Mouse (Mus musculus) cerebellum, adult 8-10 months (tissue): ENCODE measurements around the gene Nyap2.
"Not testable (repeated sequence)": the region's sequence is repeated elsewhere in the genome, so short reads cannot be mapped to it uniquely, and the experiment has no call there.

Source experiments
- DNase-seq: peaks from one replicate; pipeline ENCODE4 v3.0.0; 2022

The Nyap2 gene

DNA sequence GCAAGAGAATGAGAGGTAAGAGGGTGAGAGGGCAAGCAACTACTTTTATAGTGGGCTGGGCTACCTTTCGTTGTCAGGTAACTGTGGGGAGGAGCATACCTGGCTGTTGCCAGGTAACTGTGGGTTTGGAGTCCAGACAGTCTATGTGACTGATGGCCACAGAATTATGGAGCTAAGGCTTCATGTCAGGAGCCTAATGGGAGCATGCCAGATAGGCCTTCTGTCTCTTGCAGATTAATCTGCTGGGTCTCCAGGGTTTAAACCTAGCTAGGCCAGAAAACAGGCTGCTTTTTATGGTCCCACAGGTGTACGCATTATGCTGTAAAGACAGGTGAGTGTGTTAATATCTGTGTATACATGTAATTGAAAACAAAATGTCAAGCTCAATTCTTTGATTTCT lies 132.8 kb downstream of the Nyap2 start:
- no peak for DNase-seq

DNA sequence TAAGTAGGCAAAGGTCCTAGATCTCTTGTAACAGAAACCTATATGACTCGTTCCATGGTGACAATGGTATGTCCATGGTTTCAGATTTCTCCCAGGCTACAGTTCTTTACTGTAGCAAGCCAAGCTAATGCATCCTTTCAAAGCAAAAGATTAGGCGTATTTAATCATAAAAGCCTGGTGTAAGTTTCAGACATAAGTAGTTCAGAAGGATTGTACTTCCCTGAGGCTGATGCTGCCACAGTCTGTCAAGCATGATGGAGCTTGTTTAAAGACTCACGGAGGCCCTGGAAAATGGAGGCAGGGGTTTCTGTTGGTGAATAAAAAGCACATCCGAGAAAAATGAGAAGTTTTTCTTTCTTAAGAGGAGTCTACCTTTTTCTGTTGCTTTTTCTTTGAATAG lies 134.7 kb downstream of the Nyap2 start:
- DNase-seq = no peak

- no peak for DNase-seq
Observed at GRCm38 (mm10) chr1:81219790-81220189, 143.0 kb downstream of the Nyap2 start.

- no peak for DNase-seq
Observed at GRCm38 (mm10) chr1:81231759-81232406, 155.1 kb downstream of the Nyap2 start.

DNA sequence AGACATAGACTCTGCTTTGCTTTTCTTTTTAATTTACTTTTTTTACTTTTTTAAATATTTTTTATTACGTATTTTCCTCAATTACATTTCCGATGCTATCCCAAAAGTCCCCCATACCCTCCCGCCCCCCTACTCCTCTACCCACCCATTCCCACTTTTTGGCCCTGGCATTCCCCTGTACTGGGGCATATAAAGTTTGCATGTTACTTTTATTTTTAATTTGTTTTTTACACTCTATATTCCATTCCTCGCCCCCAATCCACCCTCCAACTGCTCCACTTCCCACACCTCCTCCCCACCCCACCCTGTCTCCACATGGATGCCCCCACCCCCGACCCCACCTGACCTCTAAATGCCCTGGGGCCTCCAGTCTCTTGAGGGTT lies 155.6 kb downstream of the Nyap2 start:
- not testable (repeated sequence) for DNase-seq

DNA sequence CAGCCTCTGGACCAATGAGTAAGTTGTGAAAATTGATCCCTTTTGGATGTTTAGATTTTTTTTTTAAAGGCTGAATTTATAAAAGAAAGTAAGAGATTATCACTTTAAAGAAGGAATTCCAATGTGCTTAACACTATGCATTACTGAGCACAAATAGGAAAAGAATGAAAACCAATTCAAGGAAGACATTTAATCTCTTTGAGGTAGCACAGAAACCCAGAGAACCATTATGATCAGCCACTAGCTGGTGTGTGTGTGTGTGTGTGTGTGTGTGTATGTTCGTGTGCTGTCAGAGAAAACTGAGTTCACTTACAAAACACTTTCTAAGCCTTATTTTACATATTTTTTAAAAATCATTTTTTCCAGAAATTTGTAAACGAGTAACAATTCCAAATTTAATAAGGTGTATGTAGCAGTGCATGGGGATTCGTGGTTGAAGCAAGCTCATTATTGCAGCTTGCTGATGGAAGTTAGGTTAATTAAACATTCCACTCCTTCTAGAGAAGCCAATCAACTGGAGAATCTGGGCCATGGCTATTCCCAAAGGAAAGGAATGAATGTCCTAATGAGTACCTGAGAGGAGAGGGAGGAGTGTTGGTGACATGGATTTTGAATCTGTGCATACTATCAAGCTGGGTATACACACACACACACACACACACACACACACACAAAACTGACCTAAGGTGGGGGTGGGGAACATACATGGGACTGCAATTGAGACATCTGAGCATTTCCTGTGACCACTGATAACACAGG lies 171.9 kb downstream of the Nyap2 start:
- DNase-seq = no peak

- no peak for DNase-seq
Observed at GRCm38 (mm10) chr1:81250068-81250467, 173.3 kb downstream of the Nyap2 start.

GRCm38 (mm10) chr1:81266441-81266840 lies 189.7 kb downstream of the Nyap2 start:
- no peak for DNase-seq

DNA sequence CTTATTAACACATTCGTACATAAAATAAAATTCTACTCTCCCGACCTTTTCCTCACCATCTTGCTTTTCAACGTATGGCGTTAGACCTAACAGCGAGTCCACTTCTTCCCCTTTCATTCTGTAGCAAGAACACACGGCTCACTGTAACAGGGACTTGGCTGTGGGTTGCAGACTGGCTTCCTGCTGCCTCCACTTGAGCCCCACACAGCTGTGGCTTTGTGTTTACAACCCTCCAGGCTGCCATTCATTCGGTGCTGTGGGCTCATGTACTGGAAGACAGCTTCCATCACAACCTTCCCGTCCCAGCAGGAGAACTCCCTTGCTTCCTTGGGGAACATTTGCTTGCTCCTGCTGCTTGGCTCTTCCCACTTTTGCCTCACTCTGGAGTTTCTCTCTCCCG lies 204.2 kb downstream of the Nyap2 start:
- DNase-seq = no peak

GRCm38 (mm10) chr1:81285633-81286032 lies 208.9 kb downstream of the Nyap2 start:
- no peak for DNase-seq

DNA sequence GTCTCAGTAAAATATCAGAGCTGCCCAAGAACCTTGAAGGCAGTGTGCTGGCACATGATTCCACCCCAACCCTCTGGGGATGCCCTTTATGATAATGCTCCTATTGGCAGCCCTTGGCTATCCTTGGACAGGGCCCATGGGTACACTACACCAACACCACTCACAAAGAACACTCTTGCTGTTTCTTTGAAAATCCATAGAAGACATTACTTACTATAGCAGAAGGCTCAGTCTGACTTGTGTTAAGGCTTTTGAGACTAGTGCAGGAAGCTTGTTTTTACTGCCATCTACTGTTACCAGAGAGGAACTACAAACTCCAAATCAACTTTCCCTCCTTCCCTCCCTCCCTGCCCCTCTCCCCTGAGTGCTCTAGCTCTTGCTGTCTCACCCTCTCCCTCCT lies 210.3 kb downstream of the Nyap2 start:
- peak; percentile 19 for DNase-seq

DNA sequence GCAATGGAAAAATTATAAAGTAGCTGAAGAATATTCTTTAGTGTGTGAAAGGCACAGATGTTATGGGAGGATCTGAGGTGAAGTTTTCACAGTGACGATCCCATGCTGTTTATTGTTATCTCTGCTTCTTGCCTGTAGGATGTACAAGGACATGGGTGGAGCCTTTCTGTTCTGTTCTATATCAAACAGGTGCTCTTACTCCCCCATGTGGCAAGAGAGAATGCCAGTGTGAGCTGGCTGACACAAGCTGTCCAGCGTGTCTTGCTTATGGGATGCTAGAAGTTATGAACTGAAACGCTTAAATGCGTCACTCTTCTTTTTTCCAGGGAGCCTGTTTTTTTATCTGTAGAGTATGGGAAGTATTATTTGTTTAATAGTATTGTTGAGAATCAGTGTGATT lies 224.0 kb downstream of the Nyap2 start:
- peak; percentile 16 for DNase-seq

DNA sequence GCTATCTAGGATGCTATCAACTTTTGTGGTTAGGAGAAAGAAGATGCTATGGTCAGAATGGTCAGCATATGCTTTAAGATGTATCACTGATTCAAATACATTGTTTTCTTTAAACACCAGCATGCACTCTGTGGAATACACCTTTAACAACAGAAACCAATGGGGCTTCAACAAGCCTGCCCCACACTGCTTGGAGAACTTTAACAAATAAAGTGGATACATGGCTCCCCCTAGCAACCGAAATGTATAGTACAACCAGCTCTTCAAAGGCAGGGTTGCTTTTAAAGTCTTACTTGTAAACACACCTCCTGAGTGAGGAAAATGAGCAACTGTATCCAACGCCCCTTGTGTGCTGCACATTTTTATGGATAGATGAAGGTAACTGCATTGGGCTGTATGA lies 224.9 kb downstream of the Nyap2 start:
- DNase-seq = peak; percentile 26

DNA sequence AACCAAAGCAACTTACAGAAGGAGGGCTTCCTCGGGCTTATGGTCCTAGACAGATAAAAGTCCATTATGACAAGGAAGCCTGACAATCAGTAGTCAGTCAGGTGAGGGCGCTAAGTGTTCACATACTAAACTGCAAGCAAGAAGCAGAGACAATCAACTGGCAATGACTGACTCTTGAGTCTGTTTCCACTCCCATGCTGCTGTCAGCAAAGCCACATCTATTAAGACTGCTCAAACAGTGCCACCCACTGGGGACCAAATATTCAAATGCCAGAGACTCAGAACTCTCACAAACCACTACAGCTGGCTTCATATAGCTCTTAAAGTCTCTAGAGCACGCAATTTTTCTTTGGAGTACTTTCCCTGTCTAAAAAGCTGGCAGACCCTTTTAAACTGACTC lies 226.6 kb downstream of the Nyap2 start:
- no peak for DNase-seq

- no peak for DNase-seq
Observed at GRCm38 (mm10) chr1:81307407-81307806, 230.7 kb downstream of the Nyap2 start.

DNA sequence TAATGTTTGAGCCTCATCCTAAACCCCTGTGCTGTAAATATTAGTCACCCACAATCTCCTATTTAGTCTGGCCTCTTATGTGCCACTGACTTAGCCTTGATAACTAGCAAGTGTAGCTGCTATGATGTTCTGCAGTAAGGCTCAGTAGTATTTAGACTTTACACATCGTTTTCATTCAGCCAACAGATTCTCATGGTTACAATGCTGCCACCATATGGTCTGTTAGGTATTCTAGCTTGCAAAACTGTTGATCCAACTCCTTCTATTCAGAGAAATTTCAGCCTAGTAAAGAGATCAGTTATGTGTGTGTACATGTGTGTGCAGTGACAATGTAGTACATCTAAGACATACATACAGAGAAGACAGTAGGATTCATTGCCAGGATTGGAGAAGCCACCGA lies 231.2 kb downstream of the Nyap2 start:
- DNase-seq = no peak

DNA sequence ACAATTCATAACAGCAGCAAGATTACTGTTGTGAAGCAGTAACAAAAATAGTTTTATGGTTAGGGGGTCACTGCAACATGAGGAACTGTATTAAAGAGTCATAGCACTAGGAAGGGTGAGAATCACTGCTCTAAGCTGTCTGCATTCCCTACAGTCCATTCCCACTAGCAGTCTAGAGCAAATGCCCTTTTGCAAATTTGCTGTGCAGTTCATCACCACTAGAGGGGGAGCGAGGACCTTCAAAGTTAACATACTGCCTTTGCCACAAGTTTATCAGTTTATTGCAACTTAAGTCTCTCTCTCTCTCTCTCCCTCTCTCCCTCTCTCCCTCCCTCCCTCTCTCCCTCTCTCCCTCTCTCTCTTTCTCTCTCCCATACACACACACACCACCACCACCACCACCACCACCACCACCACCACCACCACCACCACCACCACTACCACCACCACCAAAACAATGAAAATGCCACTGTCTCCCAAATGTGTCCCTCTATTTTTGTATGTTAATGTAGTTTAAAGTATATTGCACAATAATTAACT lies 233.4 kb downstream of the Nyap2 start:
- peak; percentile 37 for DNase-seq

DNA sequence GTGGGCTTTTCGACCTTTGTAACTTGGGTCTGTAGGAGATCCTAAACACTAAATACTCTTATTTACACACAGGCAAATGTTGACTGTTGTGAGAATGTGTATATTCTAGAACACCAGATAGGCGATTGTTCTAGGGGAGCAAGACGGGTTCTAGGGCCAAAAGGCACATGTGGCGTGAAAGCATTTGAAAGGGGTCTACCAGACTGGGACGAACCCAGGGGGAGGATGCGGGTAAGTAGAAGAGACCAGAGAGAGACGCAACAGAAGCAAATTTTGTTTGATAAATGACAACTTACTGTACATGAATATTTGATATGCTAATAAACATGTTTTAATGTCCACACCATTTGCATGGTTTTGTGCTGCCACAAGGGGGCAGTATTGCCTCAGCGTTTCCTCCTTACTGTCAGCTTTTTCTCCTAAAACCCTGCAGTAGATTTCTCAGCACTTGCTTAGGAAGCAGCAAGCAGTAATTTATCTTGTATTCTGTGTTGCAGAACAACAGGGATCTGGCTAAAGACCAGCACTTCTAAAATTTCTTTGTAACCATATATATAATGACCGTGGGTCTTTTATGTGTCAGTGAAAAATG lies 239.7 kb downstream of the Nyap2 start:
- DNase-seq = peak; percentile 63

- DNase-seq = no peak
Observed at GRCm38 (mm10) chr1:81316995-81317413, 240.3 kb downstream of the Nyap2 start.

DNA sequence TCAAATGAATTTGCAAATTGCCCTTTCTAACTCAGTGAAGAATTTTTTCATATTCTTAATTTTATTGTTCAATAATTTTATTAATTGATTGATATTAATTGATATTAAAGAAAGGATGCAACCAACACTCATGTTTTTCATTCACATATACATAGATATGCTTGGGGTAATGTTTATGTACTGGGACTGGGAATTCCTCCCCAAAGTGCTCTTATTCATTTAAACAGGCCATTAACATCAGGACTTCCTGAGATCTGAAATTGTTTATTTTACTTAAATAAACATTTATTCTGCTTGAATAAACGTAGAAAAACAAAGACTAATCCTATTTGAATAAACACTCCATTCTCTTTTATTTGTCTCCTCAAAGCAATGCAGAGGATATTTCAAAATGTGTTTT lies 311.0 kb downstream of the Nyap2 start:
- DNase-seq = no peak
